Mouse (Mus musculus) bone marrow macrophage, adult 2 months (primary cell): ENCODE measurements around the gene Hist1h4k. TPM values are rescaled to one million over a fixed set of nuclear protein-coding genes. Genes with fewer than 3 reads are reported as not detected.
A peak's percentile ranks its signal among the peaks of the same experiment; 100 is the strongest.
"Not testable (repeated sequence)": the region's sequence is repeated elsewhere in the genome, so short reads cannot be mapped to it uniquely, and the experiment has no call there.

Experiments
- H3K27ac ChIP-seq: 2 replicates; pipeline ENCODE4 v1.5.1; 2012; ENCODE audit warnings: low read depth, low read length; ENCODE audit not compliant: insufficient read depth
- H3K4me1 ChIP-seq: 2 replicates; pipeline ENCODE4 v1.6.1; 2012; ENCODE audit warnings: low read length; ENCODE audit not compliant: control insufficient read depth, insufficient read depth
- H3K4me3 ChIP-seq: 2 replicates; pipeline ENCODE4 v1.5.1; 2012; ENCODE audit warnings: mild to moderate bottlenecking, low read length, moderate library complexity; ENCODE audit not compliant: insufficient read depth
- CTCF ChIP-seq: IDR thresholded peaks from 2 replicates; pipeline ENCODE4 v1.5.1; 2012; ENCODE audit warnings: low read depth, mild to moderate bottlenecking, low read length, moderate library complexity
- POLR2A ChIP-seq: IDR thresholded peaks from 2 replicates; pipeline ENCODE4 v1.6.1; 2012; ENCODE audit warnings: mild to moderate bottlenecking, low read depth, low read length, borderline replicate concordance
- polyA plus RNA-seq: library from polyadenylated mRNA; stranded (reverse); fragments of >200 nt; gene quantifications from 2 replicates; pipeline ENCODE4 v1.2.4, GENCODE M21; 2012; ENCODE audit not compliant: missing spikeins, insufficient read depth, insufficient read length

Hist1h4k gene
- 3.6 and 8.9 TPM in 2 replicates for polyA plus RNA-seq

DNA sequence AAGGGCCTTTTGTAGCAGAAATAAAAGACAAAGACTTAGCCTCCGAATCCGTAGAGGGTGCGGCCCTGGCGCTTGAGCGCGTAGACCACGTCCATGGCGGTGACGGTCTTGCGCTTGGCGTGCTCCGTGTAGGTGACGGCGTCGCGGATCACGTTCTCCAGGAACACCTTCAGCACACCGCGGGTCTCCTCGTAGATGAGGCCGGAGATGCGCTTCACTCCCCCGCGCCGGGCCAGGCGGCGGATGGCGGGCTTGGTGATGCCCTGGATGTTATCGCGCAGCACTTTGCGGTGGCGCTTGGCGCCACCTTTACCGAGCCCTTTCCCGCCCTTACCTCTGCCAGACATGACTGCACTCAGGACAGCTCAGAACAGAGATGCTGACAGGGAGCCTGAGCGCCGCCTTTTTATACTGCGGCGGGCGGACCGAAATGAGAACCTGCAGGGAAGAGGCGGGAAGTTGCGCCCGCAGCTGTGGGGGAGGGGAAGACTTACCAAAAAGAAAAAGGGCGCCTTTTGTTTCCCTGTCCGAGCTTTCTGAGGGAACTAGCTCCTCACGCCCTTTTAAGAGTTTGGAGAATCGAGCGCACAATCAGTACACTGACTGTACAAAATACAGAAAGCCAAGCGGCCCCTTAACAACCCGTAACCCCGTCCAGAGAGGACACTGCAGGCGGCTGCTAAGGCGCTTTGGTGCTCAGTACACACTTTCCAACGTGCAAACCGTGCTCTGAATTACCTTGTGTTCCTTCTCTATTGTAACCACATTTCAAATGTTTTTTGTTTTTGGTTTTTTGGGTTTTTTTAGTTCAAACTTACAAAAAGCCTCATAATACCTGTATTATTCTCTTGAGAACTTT lies at the start of gene Hist1h4k:
Gene Hist1h4k (minus strand): TSS at position 347 of the 859 bp plus-strand sequence.
- H3K27ac ChIP-seq: peak within 1 kb of the TSS; percentile 82
- peaks cover 15% of the 10 kb centered on the region for H3K4me1 ChIP-seq
- H3K4me3 ChIP-seq: peak within 1 kb of the TSS; percentile 58
- TF ChIP-seq POLR2A: peak; percentile 22; the same call in 1 of the 2 replicates

DNA sequence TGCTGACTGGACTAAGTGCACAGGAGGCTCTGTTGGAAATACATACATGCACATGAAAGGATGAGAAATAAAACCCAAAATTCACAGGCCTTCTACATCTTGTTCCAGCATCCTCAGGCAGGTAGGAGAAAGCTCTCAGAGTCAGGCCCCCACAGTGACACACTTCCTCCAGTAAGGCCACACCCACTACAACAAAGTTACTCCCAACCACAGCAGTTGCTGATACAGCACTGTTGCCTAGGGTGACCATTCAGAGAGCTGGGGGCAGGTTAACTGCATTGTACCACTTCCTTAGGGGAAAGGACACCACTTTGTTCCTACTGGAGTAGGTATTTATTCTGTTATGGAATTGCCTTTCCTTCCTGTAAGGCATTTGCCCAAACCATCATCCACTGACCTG lies 46.9 kb upstream of the Hist1h4k start:
- H3K4me1 ChIP-seq, H3K27ac ChIP-seq, H3K4me3 ChIP-seq: not testable (repeated sequence)

DNA sequence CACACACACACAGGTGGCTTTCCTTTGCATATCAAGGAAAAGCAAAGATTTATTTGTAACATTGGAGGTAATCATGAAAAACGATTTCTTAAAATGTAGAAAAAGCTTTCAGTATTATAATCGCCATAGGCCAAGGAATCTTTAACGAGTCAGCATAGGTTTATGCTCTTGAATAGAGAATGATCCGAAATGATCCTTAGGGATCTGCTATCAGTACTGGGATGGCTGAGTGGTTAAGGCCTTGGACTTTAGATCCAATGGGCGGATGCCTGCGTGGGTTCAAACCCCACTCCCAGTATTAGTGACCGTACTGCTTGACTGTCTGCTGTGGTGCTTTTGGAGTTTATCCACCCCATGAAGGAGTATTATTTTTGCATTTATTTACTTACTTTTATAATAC lies 45.3 kb upstream of the Hist1h4k start:
- Histone ChIP-seq H3K4me3 (no peak overlapping the region), H3K4me1 (peaks cover 6% of the 10 kb centered on the region), H3K27ac (no peak overlapping the region)
- TF ChIP-seq POLR2A (no peak), CTCF (no peak)

- H3K27ac ChIP-seq: no peak overlapping the region
- H3K4me3 ChIP-seq: no peak overlapping the region
- peaks cover 18% of the 10 kb centered on the region for H3K4me1 ChIP-seq
- TF ChIP-seq POLR2A (no peak), CTCF (no peak)
These were observed 40.4 kb upstream of the Hist1h4k start for GRCm38 (mm10) chr13:21790601-21791283.

- Histone ChIP-seq H3K27ac (no peak overlapping the region), H3K4me3 (no peak overlapping the region), H3K4me1 (peaks cover 20% of the 10 kb centered on the region)
- no peak for TF ChIP-seq CTCF
- TF ChIP-seq POLR2A: no peak
These were observed 39.6 kb upstream of the Hist1h4k start for GRCm38 (mm10) chr13:21789925-21790324.

DNA sequence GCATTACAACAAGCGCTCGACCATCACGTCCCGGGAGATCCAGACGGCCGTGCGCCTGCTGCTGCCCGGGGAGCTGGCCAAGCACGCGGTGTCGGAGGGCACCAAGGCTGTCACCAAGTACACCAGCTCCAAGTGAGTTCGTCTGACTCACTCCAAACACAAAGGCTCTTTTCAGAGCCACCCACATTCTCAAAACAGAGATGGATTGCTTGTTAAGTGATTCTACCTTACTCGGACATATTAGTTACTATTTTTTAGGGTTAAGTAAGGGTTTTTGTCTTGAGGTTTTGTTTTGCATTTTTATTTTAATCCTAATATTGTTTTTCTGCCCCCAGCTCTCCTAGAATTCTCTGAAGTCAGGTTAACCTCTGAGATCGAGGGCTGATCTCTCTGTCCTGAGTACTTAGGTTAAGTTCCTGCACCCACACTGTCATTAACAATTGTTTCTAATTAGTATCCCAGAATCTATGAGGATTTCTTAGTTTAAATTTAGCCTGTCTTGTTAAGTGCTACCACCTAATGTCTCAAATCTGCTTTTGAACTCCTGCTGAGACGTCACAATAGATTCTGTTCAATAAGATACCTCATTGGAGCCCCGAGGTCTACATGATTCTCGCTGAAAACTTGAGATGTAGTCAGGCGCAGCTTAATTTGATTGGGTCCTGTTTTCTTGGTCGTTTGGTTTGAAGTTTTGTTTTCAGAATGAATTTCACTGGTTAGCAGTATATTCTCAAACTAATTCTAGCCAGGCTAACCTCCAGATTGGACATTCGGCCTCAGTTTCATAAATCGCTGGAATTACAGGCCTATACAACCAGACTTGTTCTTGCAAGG lies 37.7 kb upstream of the Hist1h4k start:
- Histone ChIP-seq H3K27ac (peak overlapping the region; percentile 67), H3K4me3 (peak overlapping the region; percentile 38), H3K4me1 (peaks cover 24% of the 10 kb centered on the region)
- TF ChIP-seq CTCF (no peak), POLR2A (no peak)

GRCm38 (mm10) chr13:21786899-21787629 lies 36.8 kb upstream of the Hist1h4k start, which contains the start of the genes Hist1h2an and Hist1h2bp:
Hist1h2an (minus strand) TSS chr13:21787218.
Hist1h2bp (plus strand) TSS chr13:21787461.
- H3K27ac ChIP-seq: peak within 1 kb of the TSS; percentile 86
- peaks cover 23% of the 10 kb centered on the region for H3K4me1 ChIP-seq

DNA sequence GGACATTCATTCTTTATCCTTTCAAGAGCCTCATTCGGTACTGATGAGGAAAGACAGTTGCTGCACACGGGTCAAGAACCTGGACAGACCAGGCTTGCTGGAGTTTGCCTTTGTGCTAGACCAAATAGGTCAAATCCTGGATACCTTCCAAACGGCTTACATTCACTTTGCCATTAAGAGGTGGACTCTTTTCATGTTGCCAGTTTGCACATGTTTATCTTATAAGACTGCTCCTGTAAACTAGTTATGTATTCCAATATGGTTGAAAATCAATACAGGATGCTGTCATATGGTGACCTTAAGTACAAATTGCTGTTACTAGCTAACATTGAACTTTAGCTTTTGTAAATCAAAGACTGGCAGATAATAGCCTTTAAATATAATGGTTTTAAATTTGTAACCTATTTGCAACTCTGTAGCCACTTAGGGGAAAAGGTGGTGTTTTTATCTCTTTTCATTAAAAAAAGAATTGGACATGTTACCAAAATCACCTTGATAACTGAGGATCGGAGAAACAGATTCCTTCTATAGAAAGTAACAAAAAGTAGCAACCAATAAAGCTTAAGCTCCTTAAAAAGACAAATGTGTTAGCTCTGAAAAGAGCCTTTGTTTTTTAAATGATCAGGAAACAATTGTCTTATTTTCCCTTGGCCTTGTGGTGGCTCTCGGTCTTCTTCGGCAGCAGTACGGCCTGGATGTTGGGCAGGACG lies 36.0 kb upstream of the Hist1h4k start:
- H3K4me1 ChIP-seq: peaks cover 18% of the 10 kb centered on the region
- TF ChIP-seq CTCF (no peak), POLR2A (no peak)
- H3K4me3 ChIP-seq: peak overlapping the region; percentile 58
- peak overlapping the region; percentile 86 for H3K27ac ChIP-seq

More at GRCm38 (mm10) chr13:21786899-21787629, 36.8 kb upstream of the Hist1h4k start, which contains the start of the genes Hist1h2an and Hist1h2bp:
- H3K4me3 ChIP-seq: peak within 1 kb of the TSS; percentile 58

DNA sequence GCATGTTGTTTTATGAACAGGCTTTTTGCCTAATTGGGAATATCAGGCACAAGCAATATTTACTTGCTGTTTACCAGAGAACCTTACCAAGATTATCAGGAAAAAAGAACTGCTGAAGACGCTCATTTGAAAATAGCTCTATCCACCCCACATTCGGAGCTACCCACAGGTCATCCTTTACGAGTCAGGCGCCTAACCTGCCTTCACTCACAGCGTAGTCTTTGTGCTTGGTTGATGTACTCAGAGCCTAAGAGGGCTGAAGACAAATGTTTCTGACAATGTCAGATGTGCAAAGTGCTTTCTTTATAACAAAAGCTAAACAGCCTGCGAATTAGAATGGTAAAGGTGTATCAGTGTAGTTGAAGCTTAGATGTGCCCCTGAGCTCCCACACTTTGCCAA lies 34.0 kb upstream of the Hist1h4k start:
- H3K27ac ChIP-seq: peak overlapping the region; percentile 89
- no peak for TF ChIP-seq POLR2A
- no peak for TF ChIP-seq CTCF

More for the DNA sequence above, 34.0 kb upstream of the Hist1h4k start:
- Histone ChIP-seq H3K4me3 (no peak overlapping the region), H3K4me1 (peaks cover 20% of the 10 kb centered on the region)
